Mouse (Mus musculus) intestine, embryonic 16.5 days (tissue): ENCODE results near the gene Fgfr2. TPM values are rescaled to one million over a fixed set of nuclear protein-coding genes. Genes with fewer than 3 reads are reported as not detected.

ENCODE experiments used
- ATAC-seq: fragments of 200-750 bp; cut with Nextera tagmentation; 2 replicates; pipeline ENCODE4 v1.8.0; 2017; ENCODE audit warnings: moderate TSS enrichment, moderate library complexity
- H3K27ac ChIP-seq: fragments of 300-500 bp; sonication (generic); 2 replicates; pipeline ENCODE4 v1.5.1; 2014; ENCODE audit warnings: mild to moderate bottlenecking, low read length
- H3K27me3 ChIP-seq: fragments of 300-500 bp; sonication (generic); replicated peaks from 2 replicates; pipeline ENCODE4 v1.6.1; 2014; ENCODE audit warnings: low read length, control low read depth, mixed read lengths; ENCODE audit not compliant: control insufficient read depth, insufficient read depth
- H3K36me3 ChIP-seq: fragments of 300-500 bp; sonication (generic); 2 replicates; pipeline ENCODE4 v1.6.1; 2014; ENCODE audit warnings: low read length, control low read depth; ENCODE audit not compliant: control insufficient read depth, insufficient read depth
- H3K4me1 ChIP-seq: fragments of 300-500 bp; sonication (generic); 2 replicates; pipeline ENCODE4 v1.6.1; 2014; ENCODE audit warnings: low read length, control low read depth, mixed read lengths; ENCODE audit not compliant: control insufficient read depth, insufficient read depth
- H3K4me2 ChIP-seq: fragments of 300-500 bp; sonication (generic); 2 replicates; pipeline ENCODE4 v1.6.1; 2014; ENCODE audit warnings: low read depth, low read length, control low read depth
- H3K4me3 ChIP-seq: fragments of 300-500 bp; sonication (generic); 2 replicates; pipeline ENCODE4 v1.5.1; 2014; ENCODE audit warnings: mild to moderate bottlenecking, low read length
- H3K9ac ChIP-seq: fragments of 300-500 bp; sonication (generic); 2 replicates; pipeline ENCODE4 v1.6.1; 2014; ENCODE audit warnings: low read depth, low read length
- H3K9me3 ChIP-seq: fragments of 300-500 bp; sonication (generic); 2 replicates; pipeline ENCODE4 v1.6.1; 2016; ENCODE audit warnings: low read length, control low read depth; ENCODE audit not compliant: control insufficient read depth
- WGBS: fragments of 180-500 bp; shearing (Covaris S2); extraction: QIAGEN DNeasy Blood & Tissue Kit; methylation state at CpG from one replicate; pipeline ENCODE4 v1.1.7; 2014; 5-methylcytosine and 5-hydroxymethylcytosine counted together
- polyA plus RNA-seq: library from polyadenylated mRNA; unstranded; fragments of >200 nt; fragmentation: Nextera tagmentation; extraction: Ambion mirVana; gene quantifications from 2 replicates; pipeline ENCODE4 v1.2.1, GENCODE M21; 2015

Fgfr2 gene
- polyA plus RNA-seq, 1 experiment from 2014 or later, result 47.3 TPM

DNA sequence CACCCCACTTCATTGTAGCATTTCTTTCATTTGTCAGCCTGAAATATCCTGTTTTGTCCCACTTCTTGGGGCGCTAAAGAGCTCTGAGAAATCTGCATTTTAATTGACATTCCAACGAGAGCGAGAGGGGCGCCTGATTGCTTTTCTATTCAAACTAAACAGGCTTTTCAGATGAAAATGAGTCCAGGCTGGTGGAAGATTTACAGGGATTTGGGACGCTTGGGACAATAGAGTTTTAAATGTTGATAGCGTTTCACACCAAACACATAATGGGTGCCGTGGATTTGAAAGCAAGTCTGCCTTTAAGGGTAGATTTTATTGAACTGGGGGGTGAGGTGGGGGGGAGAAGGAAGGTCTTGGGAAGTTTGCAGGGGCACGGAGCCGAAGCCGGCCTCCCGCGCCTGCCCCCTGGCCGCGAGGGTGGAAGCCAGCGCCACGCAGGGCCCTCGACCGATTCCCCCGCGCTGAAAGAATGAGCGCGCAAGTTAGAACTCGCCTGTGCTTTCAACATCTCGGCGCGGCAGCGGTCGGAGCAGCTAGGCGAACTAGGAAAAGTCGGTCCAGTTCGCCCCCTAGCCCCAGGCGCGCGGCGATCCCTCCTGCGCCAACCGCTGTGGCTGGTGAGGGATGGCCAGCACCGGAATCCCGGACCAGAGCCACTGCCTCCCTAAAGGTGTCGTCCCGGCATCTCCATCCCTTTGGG is 2858.4 kb downstream of the Fgfr2 start:
- H3K4me1 ChIP-seq, result peaks cover 26% of the 10 kb centered on the region
- ATAC-seq, result peak; percentile 27; the same call in 1 of the 2 replicates
- peak overlapping the region; percentile 87 for H3K4me2 ChIP-seq
- H3K9ac ChIP-seq, result peak overlapping the region; percentile 84
- no peaks in the 10 kb centered on the region; the same call in 1 of the 2 replicates for H3K36me3 ChIP-seq
- WGBS, result under 1% methylated on average over 41 of the region's 41 CpGs
- no peaks in the 10 kb centered on the region for H3K27me3 ChIP-seq
- peak overlapping the region; percentile 75 for H3K4me3 ChIP-seq
- no peaks in the 10 kb centered on the region for H3K9me3 ChIP-seq
- peak overlapping the region; percentile 92 for H3K27ac ChIP-seq

DNA sequence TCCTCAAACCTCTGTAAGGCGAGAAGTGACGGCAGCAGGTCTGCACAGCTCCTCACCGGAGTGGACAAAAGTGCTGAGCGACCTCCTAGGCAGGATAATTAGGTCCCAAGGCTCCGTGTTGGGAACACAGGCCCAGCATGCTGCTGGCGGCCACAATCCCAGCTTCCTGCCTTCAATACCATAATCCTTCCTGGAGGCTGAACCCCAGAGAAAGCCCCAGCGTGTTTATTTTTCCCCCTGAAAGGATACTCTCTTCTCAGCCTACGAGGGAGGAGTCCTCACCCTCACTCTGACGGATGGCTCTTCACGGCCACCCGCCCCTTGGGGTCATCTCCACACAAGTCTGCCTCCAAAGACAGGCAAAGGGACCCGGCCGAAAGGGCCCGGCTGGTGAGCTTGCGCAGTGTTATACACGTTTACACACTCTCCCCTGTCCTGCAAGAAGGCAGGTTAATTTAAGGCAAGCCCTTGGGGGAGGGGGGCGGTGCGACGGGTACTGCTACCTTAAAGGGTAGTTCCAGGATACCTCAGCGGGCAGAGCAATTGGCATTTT is 2859.3 kb downstream of the Fgfr2 start:
- H3K4me3 ChIP-seq, result peak overlapping the region; percentile 75
- H3K27me3 ChIP-seq, result no peaks in the 10 kb centered on the region
- H3K27ac ChIP-seq, result peak overlapping the region; percentile 70
- H3K4me2 ChIP-seq, result peak overlapping the region; percentile 87
- no peaks in the 10 kb centered on the region; the same call in 1 of the 2 replicates for H3K36me3 ChIP-seq
- peak overlapping the region; percentile 84 for H3K9ac ChIP-seq
- H3K4me1 ChIP-seq, result peaks cover 34% of the 10 kb centered on the region
- ATAC-seq, result 0 out of 2 replicates have a peak, but pooled peaks have one; percentile 5
- WGBS, result 2% methylated on average over 20 of the region's 20 CpGs
- no peaks in the 10 kb centered on the region for H3K9me3 ChIP-seq

- H3K4me1 ChIP-seq, result peaks cover 40% of the 10 kb centered on the region
- H3K27me3 ChIP-seq, result no peaks in the 10 kb centered on the region
- whole genome bisulfite sequencing, result 27% methylated on average over 4 of the region's 4 CpGs
- H3K9ac ChIP-seq, result peak overlapping the region; percentile 84
- H3K4me3 ChIP-seq, result peak overlapping the region; percentile 75
- no peak for ATAC-seq
- no peaks in the 10 kb centered on the region for H3K9me3 ChIP-seq
- no peaks in the 10 kb centered on the region; the same call in 1 of the 2 replicates for H3K36me3 ChIP-seq
- H3K4me2 ChIP-seq, result peak overlapping the region; percentile 87
- H3K27ac ChIP-seq, result peak overlapping the region; percentile 70; the same call in 1 of the 2 replicates
These were observed 2859.9 kb downstream of the Fgfr2 start for GRCm38 (mm10) chr7:130263233-130263594.

DNA sequence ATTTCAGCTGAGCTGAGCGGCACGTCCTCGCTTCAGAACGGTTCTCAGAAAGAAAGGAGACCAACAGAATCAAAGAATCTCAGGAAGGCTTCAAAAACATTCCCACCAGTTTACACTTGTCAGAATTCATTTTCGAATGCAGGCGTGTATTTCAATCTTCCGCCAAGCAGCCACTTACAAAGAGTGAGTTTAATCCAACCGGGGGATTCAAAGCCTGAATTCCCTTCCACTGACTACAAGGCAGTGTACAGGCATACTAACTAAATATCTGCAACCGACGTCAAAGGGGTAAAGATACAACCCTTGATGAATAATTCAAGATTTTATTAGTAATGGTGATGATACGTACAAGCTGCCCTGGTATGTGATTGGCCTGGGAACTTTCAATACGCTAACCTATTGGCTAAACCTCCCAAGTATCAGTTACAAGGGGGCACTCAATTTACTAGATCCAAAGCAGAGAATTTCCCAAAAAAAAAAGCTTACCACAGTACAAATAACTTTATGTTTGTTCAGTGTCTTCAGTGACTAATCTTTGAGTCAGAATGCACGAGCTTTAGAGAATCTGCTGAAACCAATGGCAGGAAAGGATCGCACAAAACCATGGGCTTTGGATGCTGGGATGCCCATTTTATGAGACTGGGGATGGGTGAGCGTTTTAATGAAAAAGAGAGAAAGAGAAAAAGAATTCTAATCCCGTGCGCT is 2860.5 kb downstream of the Fgfr2 start:
- no peaks in the 10 kb centered on the region for H3K27me3 ChIP-seq
- no peak for ATAC-seq
- no peaks in the 10 kb centered on the region for H3K9me3 ChIP-seq
- no peaks in the 10 kb centered on the region; the same call in 1 of the 2 replicates for H3K36me3 ChIP-seq
- 0 out of 2 replicates have a peak overlapping the region, but pooled peaks have one; percentile 70 for H3K27ac ChIP-seq
- peak overlapping the region; percentile 84 for H3K9ac ChIP-seq
- peak overlapping the region; percentile 87 for H3K4me2 ChIP-seq
- peak overlapping the region; percentile 75 for H3K4me3 ChIP-seq
- H3K4me1 ChIP-seq, result peaks cover 41% of the 10 kb centered on the region
- 31% methylated on average over 17 of the region's 17 CpGs for WGBS

DNA sequence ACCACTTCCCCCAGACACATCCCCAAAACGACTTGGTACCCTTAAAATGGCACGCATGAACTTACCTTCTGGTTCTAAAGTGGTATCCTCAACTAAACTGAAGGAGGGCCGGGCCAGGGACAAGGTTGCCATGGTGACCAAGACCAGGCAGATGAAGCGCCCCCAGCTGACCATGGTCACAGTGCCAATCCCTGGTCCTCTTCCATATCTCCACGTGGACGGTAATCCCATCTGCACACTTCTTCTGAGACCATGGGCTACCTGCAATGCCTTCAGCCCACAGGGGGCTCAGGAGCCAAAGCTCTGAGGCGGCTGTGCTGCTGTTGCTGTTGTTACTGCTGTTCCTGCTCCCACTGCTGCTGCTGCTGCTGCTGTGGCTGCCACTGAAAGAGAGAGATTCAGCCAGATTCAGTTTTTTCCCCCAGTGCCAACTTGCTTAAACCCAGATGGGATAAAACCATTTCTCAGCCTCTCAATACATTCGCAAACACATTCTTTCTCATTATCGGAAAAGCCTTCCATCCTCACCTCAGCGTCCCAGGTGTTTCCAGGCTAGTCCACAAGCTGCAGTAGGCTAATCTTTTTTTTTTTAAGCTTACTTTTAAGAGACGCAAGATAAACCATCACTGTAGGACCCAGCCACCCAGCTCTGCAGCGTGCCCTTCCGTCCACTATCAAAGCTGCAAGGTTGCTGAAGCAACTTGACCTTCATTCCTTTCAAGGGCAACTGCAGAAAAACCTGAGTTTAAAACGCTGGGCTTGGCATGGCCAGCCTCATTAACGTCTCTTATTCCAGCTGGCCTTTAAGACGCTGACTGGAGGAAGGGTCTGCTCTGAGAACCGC is 2861.2 kb downstream of the Fgfr2 start:
- Histone ChIP-seq H3K36me3 (no peaks in the 10 kb centered on the region; the same call in 1 of the 2 replicates), H3K27ac (peak overlapping the region; percentile 16; the same call in 1 of the 2 replicates), H3K9ac (peak overlapping the region; percentile 84), H3K4me2 (peak overlapping the region; percentile 87), H3K27me3 (no peaks in the 10 kb centered on the region), H3K4me1 (peaks cover 43% of the 10 kb centered on the region), H3K9me3 (no peaks in the 10 kb centered on the region), H3K4me3 (peak overlapping the region; percentile 75)
- no peak for ATAC-seq
- 33% methylated on average over 17 of the region's 17 CpGs for WGBS

GRCm38 (mm10) chr7:130260905-130261683 is 2862.1 kb downstream of the Fgfr2 start:
- WGBS, result 51% methylated on average over 20 of the region's 20 CpGs
- no peak for ATAC-seq

DNA sequence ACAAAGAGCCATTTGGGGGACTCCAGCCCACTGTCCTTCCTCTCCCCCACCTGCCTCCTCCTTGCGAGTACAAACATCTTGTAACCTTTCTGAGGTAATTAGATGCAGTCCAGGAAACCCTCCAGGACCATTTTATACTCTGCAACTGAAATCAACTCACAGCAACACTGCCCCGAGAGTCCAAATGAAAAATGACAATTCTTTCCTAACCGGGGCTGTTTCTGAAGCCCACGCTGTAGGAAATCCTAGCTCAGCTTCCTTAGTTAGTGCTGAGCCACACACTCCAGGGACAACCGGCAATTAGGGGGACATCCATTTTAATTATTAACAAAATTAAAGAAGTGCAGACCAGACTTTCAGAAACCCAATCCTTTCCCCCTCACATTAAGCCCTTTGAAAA is 2863.1 kb downstream of the Fgfr2 start:
- Histone ChIP-seq H3K4me1 (peaks cover 50% of the 10 kb centered on the region), H3K27me3 (no peaks in the 10 kb centered on the region), H3K9ac (0 out of 2 replicates have a peak overlapping the region, but pooled peaks have one; percentile 55), H3K4me3 (peak overlapping the region; percentile 75), H3K36me3 (no peaks in the 10 kb centered on the region; the same call in 1 of the 2 replicates), H3K9me3 (no peaks in the 10 kb centered on the region), H3K4me2 (peak overlapping the region; percentile 87; the same call in 1 of the 2 replicates), H3K27ac (no peak overlapping the region)
- no peak for ATAC-seq
- WGBS, result 15% methylated on average over 5 of the region's 5 CpGs

More at GRCm38 (mm10) chr7:130260905-130261683, 2862.1 kb downstream of the Fgfr2 start:
- peak overlapping the region; percentile 55 for H3K9ac ChIP-seq
- H3K27me3 ChIP-seq, result no peaks in the 10 kb centered on the region
- peak overlapping the region; percentile 25; the same call in 1 of the 2 replicates for H3K27ac ChIP-seq
- no peaks in the 10 kb centered on the region for H3K9me3 ChIP-seq
- no peaks in the 10 kb centered on the region; the same call in 1 of the 2 replicates for H3K36me3 ChIP-seq
- peak overlapping the region; percentile 87 for H3K4me2 ChIP-seq
- H3K4me1 ChIP-seq, result peaks cover 44% of the 10 kb centered on the region
- peak overlapping the region; percentile 75 for H3K4me3 ChIP-seq

DNA sequence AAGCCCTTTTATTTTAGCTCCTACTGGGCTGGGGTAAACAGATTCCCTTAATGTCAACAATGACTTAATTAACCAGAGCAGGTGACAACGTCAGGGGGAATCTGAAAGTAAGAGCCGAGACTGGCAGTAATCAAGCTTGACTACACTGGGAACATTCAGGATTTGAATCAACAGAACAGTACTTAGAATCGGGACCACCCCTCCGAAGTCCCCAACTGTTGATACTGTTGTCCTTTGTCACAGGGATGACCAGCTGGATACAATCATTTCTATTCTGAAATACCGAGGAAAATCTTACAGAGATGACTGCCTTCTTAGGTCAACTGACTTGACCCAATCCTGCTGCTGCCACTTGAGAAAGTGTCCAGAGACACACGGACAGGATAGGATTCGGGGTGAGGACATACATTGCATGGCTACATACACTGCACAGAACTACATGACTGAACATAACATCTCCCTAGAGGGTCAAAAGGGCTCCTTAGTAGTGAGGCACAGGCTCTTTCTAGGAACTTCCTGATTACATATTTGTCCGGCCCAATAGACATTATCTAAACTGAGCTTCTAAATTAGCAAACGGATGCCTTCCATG is 2864.3 kb downstream of the Fgfr2 start:
- Histone ChIP-seq H3K27ac (no peak overlapping the region), H3K4me2 (peak overlapping the region; percentile 41), H3K27me3 (no peaks in the 10 kb centered on the region), H3K4me1 (peaks cover 61% of the 10 kb centered on the region), H3K9me3 (no peaks in the 10 kb centered on the region), H3K36me3 (no peaks in the 10 kb centered on the region; the same call in 1 of the 2 replicates), H3K4me3 (peak overlapping the region; percentile 4; the same call in 1 of the 2 replicates), H3K9ac (0 out of 2 replicates have a peak overlapping the region, but pooled peaks have one; percentile 12)
- no peak; the same call in 1 of the 2 replicates for ATAC-seq
- WGBS, result 18% methylated on average over 9 of the region's 9 CpGs
